Mouse (Mus musculus) kidney, adult 2 months (tissue): Measurements from ENCODE around the gene Pnisr. TPM values are rescaled to one million over a fixed set of nuclear protein-coding genes. Genes with fewer than 3 reads are reported as not detected.

Source experiments
- DNase-seq: peaks from one replicate; pipeline ENCODE4 v3.0.0; 2021
- H3K27ac ChIP-seq: fragments of 200-500 bp; 2 replicates; pipeline ENCODE4 v1.5.1; 2012; ENCODE audit warnings: low read depth, low read length, control low read depth, inconsistent platforms; ENCODE audit not compliant: insufficient read depth
- H3K27me3 ChIP-seq: fragments of 200-500 bp; replicated peaks from 2 replicates; pipeline ENCODE4 v1.6.1; 2012; ENCODE audit warnings: mild to moderate bottlenecking, moderate library complexity, low read length, inconsistent platforms; ENCODE audit not compliant: control insufficient read depth, insufficient read depth
- H3K36me3 ChIP-seq: fragments of 200-500 bp; 2 replicates; pipeline ENCODE4 v1.6.1; 2012; ENCODE audit warnings: mild to moderate bottlenecking, moderate library complexity, low read length, inconsistent platforms; ENCODE audit not compliant: control insufficient read depth, insufficient read depth
- H3K4me1 ChIP-seq: fragments of 200-500 bp; 2 replicates; pipeline ENCODE4 v1.6.1; 2011; ENCODE audit warnings: low read length; ENCODE audit not compliant: control insufficient read depth, insufficient read depth
- H3K4me3 ChIP-seq: fragments of 200-500 bp; 2 replicates; pipeline ENCODE4 v1.5.1; 2011; ENCODE audit warnings: mild to moderate bottlenecking, low read depth, low read length, control low read depth; ENCODE audit not compliant: insufficient read depth
- CTCF ChIP-seq: fragments of 200-500 bp; conservative IDR thresholded peaks from 2 replicates; pipeline ENCODE4 v1.5.1; 2011; ENCODE audit warnings: low read depth, mild to moderate bottlenecking, control low read depth, low read length, moderate library complexity, mixed read lengths; ENCODE audit not compliant: insufficient read depth, insufficient read length
- POLR2A ChIP-seq: fragments of 200-500 bp; IDR thresholded peaks from one replicate; pipeline ENCODE4 v1.6.1; 2011; ENCODE audit warnings: low read depth, low read length, control low read depth
- WGBS: fragments of 180-500 bp; shearing (Covaris S2); methylation state at CpG from one replicate; pipeline ENCODE4 v1.1.7; 2018; 5-methylcytosine and 5-hydroxymethylcytosine counted together
- polyA plus RNA-seq: library from polyadenylated mRNA; depleted of rRNA; stranded (reverse); fragments of >200 nt; gene quantifications from 2 replicates; pipeline ENCODE4 v1.2.3, GENCODE M21; 2012; rRNA removed

Pnisr gene
- 34.4 and 44.9 TPM in 2 replicates for polyA plus RNA-seq

- Histone ChIP-seq H3K4me1 (0 out of 2 replicates have a peak, but pooled peaks cover 6% of the 10 kb centered on the region), H3K36me3 (no peaks in the 10 kb centered on the region), H3K4me3 (peak within 1 kb of the TSS; percentile 92), H3K27me3 (no peaks in the 10 kb centered on the region), H3K27ac (peak within 1 kb of the TSS; percentile 98)
- DNase-seq, result peak; percentile 98
- under 1% methylated on average over 50 of the region's 50 CpGs for WGBS
- peak; percentile 81 for TF ChIP-seq CTCF
- no peak for TF ChIP-seq POLR2A
Observed at GRCm38 (mm10) chr4:21847481-21848286, at the start of gene Pnisr. TSS of gene Pnisr (plus strand) at chr4:21847583.

- TF ChIP-seq POLR2A, result no peak
- no peak for TF ChIP-seq CTCF
- WGBS, result 98% methylated on average over 1 of the region's 1 CpGs
- peaks cover 5% of the 10 kb centered on the region; the same call in 1 of the 2 replicates for H3K36me3 ChIP-seq
Observed at GRCm38 (mm10) chr4:21801013-21801412, 46.4 kb upstream of the Pnisr start.

GRCm38 (mm10) chr4:21801620-21802019, 45.8 kb upstream of the Pnisr start:
- no peak for DNase-seq
- 99% methylated on average over 2 of the region's 2 CpGs for WGBS

More at GRCm38 (mm10) chr4:21801013-21801412, 46.4 kb upstream of the Pnisr start:
- DNase-seq, result no peak
- no peaks in the 10 kb centered on the region for H3K27me3 ChIP-seq
- H3K4me1 ChIP-seq, result no peaks in the 10 kb centered on the region
- H3K27ac ChIP-seq, result no peak overlapping the region
- no peak overlapping the region for H3K4me3 ChIP-seq

DNA sequence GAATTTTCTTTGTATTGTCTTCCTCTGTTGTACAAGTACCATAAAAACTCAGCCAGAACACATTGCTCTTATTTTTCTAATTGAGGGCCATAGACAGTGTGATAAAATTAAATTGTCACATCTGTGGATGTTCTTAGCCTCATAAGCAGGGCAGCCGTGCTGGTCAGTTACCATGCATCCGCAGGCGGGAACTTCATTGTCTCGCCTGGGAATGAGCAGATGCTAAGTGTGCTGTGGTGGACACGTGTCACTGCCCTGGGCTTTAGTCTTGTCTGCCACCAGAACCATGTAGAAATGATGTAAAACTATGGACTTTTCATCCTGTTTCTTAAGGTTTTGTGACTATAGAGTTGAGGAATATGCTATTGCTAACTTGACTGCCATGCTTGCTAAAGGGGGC, 40.2 kb upstream of the Pnisr start:
- DNase-seq, result no peak
- Histone ChIP-seq H3K27me3 (no peaks in the 10 kb centered on the region), H3K36me3 (no peaks in the 10 kb centered on the region; the same call in 1 of the 2 replicates), H3K27ac (no peak overlapping the region), H3K4me3 (no peak overlapping the region), H3K4me1 (no peaks in the 10 kb centered on the region)
- TF ChIP-seq POLR2A (no peak), CTCF (no peak)
- WGBS, result 85% methylated on average over 5 of the region's 5 CpGs

More at GRCm38 (mm10) chr4:21801620-21802019, 45.8 kb upstream of the Pnisr start:
- no peaks in the 10 kb centered on the region for H3K4me1 ChIP-seq
- TF ChIP-seq CTCF (no peak), POLR2A (no peak)
- H3K4me3 ChIP-seq, result no peak overlapping the region
- no peaks in the 10 kb centered on the region for H3K27me3 ChIP-seq
- H3K27ac ChIP-seq, result no peak overlapping the region
- H3K36me3 ChIP-seq, result peaks cover 5% of the 10 kb centered on the region; the same call in 1 of the 2 replicates

DNA sequence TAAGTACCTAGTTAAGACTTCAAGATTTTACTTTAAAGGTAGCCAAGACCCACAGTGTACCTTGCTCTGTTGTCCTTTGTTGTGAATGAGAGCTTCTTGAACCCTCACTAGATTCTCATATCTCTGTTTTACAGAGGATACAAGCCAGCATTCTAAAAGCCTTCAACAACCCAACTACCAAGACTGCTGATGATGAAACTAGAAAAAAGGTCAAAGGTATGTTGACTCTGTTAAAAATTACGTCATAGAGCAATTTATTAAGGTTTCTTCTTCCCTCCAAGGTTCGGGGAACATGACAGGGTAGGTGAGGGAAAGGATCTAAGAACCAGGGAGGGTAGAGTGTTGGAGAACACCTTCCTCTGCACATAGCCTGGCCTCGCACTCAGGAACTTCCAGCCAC, 36.8 kb upstream of the Pnisr start:
- Histone ChIP-seq H3K4me3 (no peak overlapping the region), H3K4me1 (no peaks in the 10 kb centered on the region), H3K27ac (no peak overlapping the region), H3K27me3 (no peaks in the 10 kb centered on the region), H3K36me3 (no peaks in the 10 kb centered on the region; the same call in 1 of the 2 replicates)
- no peak for DNase-seq
- WGBS, result 69% methylated on average over 3 of the region's 3 CpGs
- TF ChIP-seq CTCF, result no peak
- no peak for TF ChIP-seq POLR2A

- Histone ChIP-seq H3K27ac (no peak overlapping the region), H3K4me3 (no peak overlapping the region), H3K27me3 (no peaks in the 10 kb centered on the region), H3K36me3 (peaks cover 2% of the 10 kb centered on the region; the same call in 1 of the 2 replicates), H3K4me1 (no peaks in the 10 kb centered on the region)
- no peak for TF ChIP-seq POLR2A
- TF ChIP-seq CTCF, result no peak
- no peak for DNase-seq
- 90% methylated on average over 6 of the region's 6 CpGs for WGBS
Observed at GRCm38 (mm10) chr4:21812635-21813034, 34.7 kb upstream of the Pnisr start.

- 35% methylated on average over 2 of the region's 2 CpGs for WGBS
Observed at GRCm38 (mm10) chr4:21814029-21814428, 33.4 kb upstream of the Pnisr start.

More at GRCm38 (mm10) chr4:21814029-21814428, 33.4 kb upstream of the Pnisr start:
- Histone ChIP-seq H3K27me3 (no peaks in the 10 kb centered on the region), H3K4me3 (no peak overlapping the region), H3K36me3 (peaks cover 2% of the 10 kb centered on the region; the same call in 1 of the 2 replicates), H3K27ac (no peak overlapping the region), H3K4me1 (no peaks in the 10 kb centered on the region)
- DNase-seq, result peak; percentile 55
- no peak for TF ChIP-seq POLR2A
- peak; percentile 72 for TF ChIP-seq CTCF
